Mouse (Mus musculus) lung, embryonic 15.5 days (tissue): ENCODE measurements around the gene Fnbp1. TPM values are rescaled to one million over a fixed set of nuclear protein-coding genes. Genes with fewer than 3 reads are reported as not detected.
A peak's percentile ranks its signal among the peaks of the same experiment; 100 is the strongest.

ENCODE experiments used
- ATAC-seq: fragments of 200-750 bp; cut with Nextera tagmentation; 2 replicates; pipeline ENCODE4 v1.8.0; 2017; ENCODE audit warnings: moderate number of reproducible peaks, borderline replicate concordance; ENCODE audit not compliant: low FRiP score, low TSS enrichment; ENCODE audit errors: extremely low read depth
- H3K27ac ChIP-seq: fragments of 300-500 bp; sonication (generic); 2 replicates; pipeline ENCODE4 v1.5.1; 2015; ENCODE audit warnings: moderate library complexity, mild to moderate bottlenecking, inconsistent platforms
- H3K27me3 ChIP-seq: fragments of 300-500 bp; sonication (generic); 2 replicates; pipeline ENCODE4 v1.6.1; 2015; ENCODE audit warnings: inconsistent platforms
- H3K36me3 ChIP-seq: fragments of 300-500 bp; sonication (generic); 2 replicates; pipeline ENCODE4 v1.6.1; 2015; ENCODE audit warnings: inconsistent platforms
- H3K4me1 ChIP-seq: fragments of 300-500 bp; sonication (generic); 2 replicates; pipeline ENCODE4 v1.6.1; 2015; ENCODE audit warnings: inconsistent platforms
- H3K4me2 ChIP-seq: fragments of 300-500 bp; sonication (generic); 2 replicates; pipeline ENCODE4 v1.6.1; 2015; ENCODE audit warnings: inconsistent platforms, mild to moderate bottlenecking, moderate library complexity
- H3K4me3 ChIP-seq: fragments of 300-500 bp; sonication (generic); 2 replicates; pipeline ENCODE4 v1.5.1; 2015; ENCODE audit warnings: mild to moderate bottlenecking, inconsistent platforms
- H3K9ac ChIP-seq: fragments of 300-500 bp; sonication (generic); 2 replicates; pipeline ENCODE4 v1.6.1; 2015; ENCODE audit warnings: inconsistent platforms
- H3K9me3 ChIP-seq: fragments of 300-500 bp; sonication (generic); 2 replicates; pipeline ENCODE4 v1.6.1; 2016; ENCODE audit warnings: inconsistent platforms
- WGBS: fragments of 180-500 bp; shearing (Covaris S2); methylation state at CpG from one replicate; pipeline ENCODE4 v1.1.7; 2015; 5-methylcytosine and 5-hydroxymethylcytosine counted together
- polyA plus RNA-seq: library from polyadenylated mRNA; unstranded; fragments of >200 nt; fragmentation: Nextera tagmentation; extraction: Ambion mirVana; gene quantifications from 2 replicates; pipeline ENCODE4 v1.2.1, GENCODE M21; 2015

Gene Fnbp1
- polyA plus RNA-seq, 1 experiment from 2014 or later: 17.7 TPM

DNA sequence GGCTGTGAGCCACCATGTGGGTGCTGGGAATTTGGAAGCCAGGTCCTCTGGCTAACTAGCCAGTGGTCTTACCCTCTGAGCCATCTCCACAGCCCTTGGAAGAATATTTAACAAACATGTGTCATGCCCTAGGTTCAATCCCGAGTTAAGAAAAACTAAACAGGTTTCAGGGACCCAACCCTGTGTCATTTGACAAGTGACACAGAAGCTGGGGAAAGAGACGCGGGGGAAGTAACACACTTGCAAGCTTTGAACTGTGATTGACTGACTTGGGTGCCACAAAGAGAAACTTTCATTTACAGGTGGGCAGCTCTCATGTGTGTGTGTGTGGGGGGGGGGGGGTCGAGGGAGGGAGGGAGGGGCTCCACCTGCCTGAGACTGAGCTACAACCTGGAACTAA is 7.8 kb downstream of the Fnbp1 start:
- WGBS: 55% methylated on average over 4 of the region's 4 CpGs
- peaks cover 34% of the 10 kb centered on the region for H3K4me1 ChIP-seq
- ATAC-seq: no peak

DNA sequence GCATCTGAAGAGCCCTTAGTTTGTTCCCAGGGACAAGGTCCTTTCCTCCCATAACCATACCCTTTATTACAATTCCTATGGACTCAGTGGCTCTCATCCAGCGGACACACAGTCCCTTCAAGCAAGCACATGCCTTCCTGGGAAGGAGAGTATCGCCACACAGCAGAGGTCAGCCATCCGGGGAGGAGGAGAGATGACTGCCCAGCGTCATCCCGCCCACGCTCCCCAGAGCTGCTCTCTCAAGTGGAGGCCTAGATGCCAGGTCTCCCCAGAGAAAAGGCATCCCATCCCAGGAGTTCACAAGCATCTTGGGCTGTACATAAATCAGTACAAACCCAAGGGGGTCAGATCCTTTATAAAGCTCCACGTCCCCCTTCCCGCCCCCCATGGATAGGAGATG is 9.1 kb downstream of the Fnbp1 start:
- WGBS: 57% methylated on average over 8 of the region's 8 CpGs
- Histone ChIP-seq H3K36me3 (no peaks in the 10 kb centered on the region), H3K4me2 (no peak overlapping the region), H3K9ac (no peak overlapping the region), H3K9me3 (no peaks in the 10 kb centered on the region), H3K27me3 (no peaks in the 10 kb centered on the region), H3K27ac (no peak overlapping the region), H3K4me1 (peaks cover 41% of the 10 kb centered on the region), H3K4me3 (no peak overlapping the region)
- peak; percentile 43; the same call in 1 of the 2 replicates for ATAC-seq

More for the DNA sequence above, 7.8 kb downstream of the Fnbp1 start:
- no peaks in the 10 kb centered on the region for H3K36me3 ChIP-seq
- H3K27me3 ChIP-seq: no peaks in the 10 kb centered on the region
- no peak overlapping the region for H3K9ac ChIP-seq
- no peaks in the 10 kb centered on the region for H3K9me3 ChIP-seq
- H3K4me2 ChIP-seq: no peak overlapping the region
- no peak overlapping the region for H3K27ac ChIP-seq
- no peak overlapping the region for H3K4me3 ChIP-seq

DNA sequence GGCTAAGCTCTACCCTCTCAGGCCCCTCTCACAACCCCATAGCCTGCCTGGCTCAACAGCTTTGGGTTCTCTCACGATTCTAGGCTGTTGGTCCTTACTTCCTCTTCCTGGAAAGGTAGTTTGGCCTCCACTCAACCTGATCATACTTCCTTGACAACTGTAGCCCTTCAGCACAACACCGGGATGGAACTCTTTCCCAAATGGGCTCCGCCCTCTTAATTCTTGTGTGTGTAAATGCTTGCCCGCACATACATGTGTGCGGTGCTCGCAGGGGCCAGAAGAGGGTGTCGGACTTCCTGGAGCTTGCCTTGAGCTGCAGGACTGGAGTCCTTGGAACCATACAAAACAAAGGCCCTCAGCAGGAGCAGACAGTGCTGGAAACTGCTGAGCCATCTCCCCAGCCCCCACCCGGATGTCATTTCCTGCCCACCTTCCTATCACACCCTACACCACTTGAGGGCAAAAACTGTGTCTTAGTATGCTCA is 11.0 kb downstream of the Fnbp1 start:
- H3K36me3 ChIP-seq: no peaks in the 10 kb centered on the region
- ATAC-seq: no peak
- 0 out of 2 replicates have a peak overlapping the region, but pooled peaks have one; percentile 39 for H3K27ac ChIP-seq
- 58% methylated on average over 8 of the region's 8 CpGs for WGBS
- H3K4me2 ChIP-seq: no peak overlapping the region
- no peak overlapping the region for H3K9ac ChIP-seq
- no peak overlapping the region for H3K4me3 ChIP-seq
- H3K4me1 ChIP-seq: peaks cover 52% of the 10 kb centered on the region
- H3K27me3 ChIP-seq: no peaks in the 10 kb centered on the region
- H3K9me3 ChIP-seq: no peaks in the 10 kb centered on the region

DNA sequence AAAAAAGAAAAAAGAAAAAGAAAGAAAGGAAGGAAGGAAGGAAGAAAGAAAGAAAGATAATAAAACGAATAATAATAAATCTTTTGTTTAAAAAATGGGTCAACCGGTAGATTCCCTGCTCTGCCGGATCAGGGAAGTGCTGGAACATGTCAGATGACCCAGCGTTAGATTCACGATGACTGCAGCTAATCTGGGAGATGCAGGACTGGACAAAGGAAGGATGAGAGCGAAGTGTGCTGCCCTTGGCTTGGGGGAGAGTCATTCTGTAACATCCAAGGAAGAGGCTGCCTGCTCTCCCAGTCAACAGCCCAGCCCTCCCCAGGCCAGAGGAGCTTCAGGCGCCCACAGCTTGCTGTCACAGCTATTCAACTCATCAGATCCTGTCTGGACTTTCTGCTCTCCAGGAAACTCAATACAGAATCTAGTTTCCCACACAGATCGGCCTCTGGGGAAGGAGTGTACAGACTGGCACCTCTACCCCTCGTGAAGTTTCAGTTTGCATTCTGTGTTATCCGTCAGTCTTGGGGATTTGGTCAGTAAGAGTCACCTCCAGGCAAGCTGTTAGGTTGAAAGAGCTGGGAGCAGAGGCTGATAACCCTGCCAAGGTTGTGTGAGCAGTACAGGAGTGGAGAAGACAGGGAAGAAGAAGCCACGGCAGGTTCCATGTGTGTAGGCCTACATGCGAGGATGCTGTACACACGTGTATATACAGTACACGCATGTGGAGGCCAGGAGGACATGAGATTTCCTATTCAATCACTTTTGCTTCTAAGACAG is 11.9 kb downstream of the Fnbp1 start:
- ATAC-seq: no peak
- 73% methylated on average over 14 of the region's 14 CpGs for WGBS
- Histone ChIP-seq H3K27me3 (no peaks in the 10 kb centered on the region), H3K9ac (no peak overlapping the region), H3K4me2 (no peak overlapping the region), H3K4me1 (peaks cover 55% of the 10 kb centered on the region), H3K36me3 (no peaks in the 10 kb centered on the region), H3K4me3 (no peak overlapping the region), H3K9me3 (no peaks in the 10 kb centered on the region), H3K27ac (0 out of 2 replicates have a peak overlapping the region, but pooled peaks have one; percentile 39)

DNA sequence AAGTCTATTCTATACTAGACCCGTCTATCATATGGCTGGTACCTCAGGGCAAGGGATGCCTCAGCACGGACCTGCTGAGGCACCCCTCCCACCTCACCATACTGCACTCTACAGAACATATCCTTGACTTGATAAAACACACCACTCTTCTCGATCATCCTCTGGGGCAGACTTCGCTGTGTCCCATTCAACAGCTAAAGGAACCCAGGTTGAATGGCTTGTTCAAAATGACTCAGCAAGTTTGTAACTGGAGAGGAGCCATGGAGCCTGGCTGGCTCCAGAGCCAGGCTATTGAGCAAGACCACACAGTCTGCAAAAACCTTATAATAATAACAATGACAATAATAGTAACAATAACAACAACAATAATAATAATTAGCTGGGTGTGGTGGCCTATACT is 13.9 kb downstream of the Fnbp1 start:
- no peak for ATAC-seq
- Histone ChIP-seq H3K4me3 (no peak overlapping the region), H3K4me2 (no peak overlapping the region), H3K27me3 (no peaks in the 10 kb centered on the region), H3K4me1 (peaks cover 69% of the 10 kb centered on the region), H3K36me3 (no peaks in the 10 kb centered on the region), H3K9ac (no peak overlapping the region), H3K27ac (no peak overlapping the region), H3K9me3 (no peaks in the 10 kb centered on the region)
- 56% methylated on average over 4 of the region's 4 CpGs for WGBS

DNA sequence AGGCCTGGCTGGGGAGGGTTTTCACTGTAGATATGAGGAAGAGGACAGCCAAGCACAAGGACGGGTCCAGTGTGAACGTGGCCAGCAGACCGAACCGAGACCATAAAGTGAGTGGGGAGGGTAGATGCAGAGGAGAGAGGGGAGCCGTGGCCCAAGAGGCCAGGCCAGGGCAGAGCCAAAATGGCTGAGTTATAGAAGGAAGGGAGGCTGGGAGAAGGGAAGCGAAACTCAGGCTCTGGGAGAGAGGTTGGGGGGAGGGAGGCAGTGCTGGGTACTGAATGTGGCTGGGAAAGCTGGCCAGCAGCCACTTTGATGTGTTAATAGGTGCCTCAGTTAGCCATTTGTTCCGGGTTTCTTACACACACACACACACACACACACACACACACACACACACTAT is 14.6 kb downstream of the Fnbp1 start:
- no peaks in the 10 kb centered on the region for H3K9me3 ChIP-seq
- no peak for ATAC-seq
- H3K9ac ChIP-seq: no peak overlapping the region
- peaks cover 62% of the 10 kb centered on the region for H3K4me1 ChIP-seq
- H3K27ac ChIP-seq: peak overlapping the region; percentile 31; the same call in 1 of the 2 replicates
- WGBS: 65% methylated on average over 7 of the region's 7 CpGs
- no peak overlapping the region for H3K4me2 ChIP-seq
- no peak overlapping the region for H3K4me3 ChIP-seq
- no peaks in the 10 kb centered on the region for H3K36me3 ChIP-seq
- H3K27me3 ChIP-seq: no peaks in the 10 kb centered on the region

DNA sequence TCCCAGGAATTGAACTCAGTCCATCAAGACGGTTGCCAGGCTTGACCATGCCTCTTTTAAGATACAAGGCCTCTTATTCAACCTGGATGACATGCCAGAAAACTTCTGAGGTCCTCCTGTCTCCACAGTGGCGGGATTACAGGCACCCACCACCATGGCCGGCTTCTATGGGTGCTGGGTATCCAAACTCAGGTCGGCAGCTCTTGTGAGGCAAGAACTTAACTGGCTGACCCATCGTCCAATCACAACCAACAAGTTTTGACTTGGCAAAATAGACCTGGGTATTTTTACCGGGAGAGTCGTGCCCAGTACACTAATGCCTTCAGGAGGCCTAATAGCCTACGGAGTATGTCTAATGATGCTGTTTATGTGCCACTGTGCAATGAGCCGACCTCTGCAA is 15.8 kb downstream of the Fnbp1 start:
- WGBS: 92% methylated on average over 9 of the region's 9 CpGs
- Histone ChIP-seq H3K9ac (no peak overlapping the region), H3K9me3 (no peaks in the 10 kb centered on the region), H3K27ac (no peak overlapping the region; the same call in 1 of the 2 replicates), H3K27me3 (no peaks in the 10 kb centered on the region), H3K4me1 (peaks cover 52% of the 10 kb centered on the region), H3K36me3 (no peaks in the 10 kb centered on the region), H3K4me3 (no peak overlapping the region), H3K4me2 (no peak overlapping the region)
- no peak for ATAC-seq

DNA sequence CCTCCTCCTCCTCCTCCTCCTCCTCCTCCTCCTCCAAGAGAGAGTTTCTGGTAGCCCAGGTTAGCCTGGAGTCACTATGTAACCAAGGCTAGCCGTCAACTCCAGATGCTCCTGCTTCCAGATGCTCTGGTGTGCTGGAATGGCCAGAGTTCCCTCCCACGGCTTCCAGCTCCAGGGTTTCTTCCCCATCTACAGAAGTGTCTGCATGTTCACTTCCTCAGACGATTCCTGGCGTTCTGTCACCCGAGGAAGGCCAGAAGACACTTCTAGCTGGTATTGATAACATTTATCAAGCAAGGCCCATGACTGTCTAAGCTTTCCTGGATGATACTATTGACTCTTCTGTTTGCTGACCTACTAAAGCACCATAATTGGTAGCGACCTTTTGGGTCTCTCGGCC is 16.7 kb downstream of the Fnbp1 start:
- no peak overlapping the region for H3K4me3 ChIP-seq
- no peak for ATAC-seq
- WGBS: 63% methylated on average over 7 of the region's 7 CpGs

DNA sequence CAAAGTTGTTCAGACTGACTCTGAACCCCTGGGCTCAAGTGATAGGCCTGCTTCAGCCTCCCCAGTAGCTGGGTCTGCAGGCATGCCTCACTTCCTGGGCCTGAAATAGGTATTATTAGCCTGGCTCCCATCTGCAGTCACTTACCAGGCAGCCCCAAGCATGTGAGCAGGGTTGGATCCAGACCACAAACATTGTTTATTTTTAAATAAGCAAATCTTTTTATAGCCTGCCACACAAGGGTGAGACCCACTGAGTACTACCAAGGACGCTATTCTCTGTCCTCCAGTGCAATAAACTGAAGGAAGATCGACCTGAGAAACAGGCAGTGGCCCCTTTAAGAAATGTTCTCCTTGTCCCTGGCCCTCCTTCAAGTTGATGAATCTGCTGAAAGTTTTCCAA is 17.1 kb downstream of the Fnbp1 start:
- peak overlapping the region; percentile 42 for H3K27ac ChIP-seq
- ATAC-seq: peak; percentile 55; the same call in 1 of the 2 replicates
- H3K27me3 ChIP-seq: no peaks in the 10 kb centered on the region
- H3K4me1 ChIP-seq: peaks cover 47% of the 10 kb centered on the region
- H3K4me2 ChIP-seq: no peak overlapping the region
- no peaks in the 10 kb centered on the region for H3K9me3 ChIP-seq
- WGBS: 30% methylated on average over 2 of the region's 2 CpGs
- H3K9ac ChIP-seq: no peak overlapping the region
- H3K4me3 ChIP-seq: no peak overlapping the region
- no peaks in the 10 kb centered on the region for H3K36me3 ChIP-seq

More for the DNA sequence above, 16.7 kb downstream of the Fnbp1 start:
- no peak overlapping the region for H3K4me2 ChIP-seq
- H3K9me3 ChIP-seq: no peaks in the 10 kb centered on the region
- peak overlapping the region; percentile 42; the same call in 1 of the 2 replicates for H3K27ac ChIP-seq
- H3K27me3 ChIP-seq: no peaks in the 10 kb centered on the region
- H3K9ac ChIP-seq: no peak overlapping the region
- no peaks in the 10 kb centered on the region for H3K36me3 ChIP-seq
- peaks cover 43% of the 10 kb centered on the region for H3K4me1 ChIP-seq

DNA sequence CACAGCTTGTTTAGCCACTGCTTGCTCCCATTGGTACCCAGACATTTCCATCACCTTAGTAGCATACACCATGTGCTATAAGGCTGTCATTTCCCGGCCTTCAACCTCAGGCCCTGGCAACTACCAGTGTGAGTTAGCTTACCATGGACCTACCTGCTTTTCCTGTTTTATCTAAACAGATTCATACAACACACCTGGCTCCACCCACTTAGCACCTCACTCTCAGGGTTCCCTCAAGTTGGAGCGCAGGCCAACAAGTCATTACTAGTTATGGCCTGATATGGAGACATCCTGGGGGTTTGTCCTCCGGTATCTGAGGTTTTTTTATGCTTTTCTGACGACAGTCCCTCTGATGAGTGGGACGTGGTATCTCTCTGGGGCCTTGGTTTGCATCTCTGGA is 18.3 kb downstream of the Fnbp1 start:
- no peaks in the 10 kb centered on the region for H3K36me3 ChIP-seq
- H3K4me1 ChIP-seq: peaks cover 48% of the 10 kb centered on the region
- no peak overlapping the region for H3K4me3 ChIP-seq
- H3K9ac ChIP-seq: no peak overlapping the region
- WGBS: 82% methylated on average over 5 of the region's 5 CpGs
- H3K27ac ChIP-seq: no peak overlapping the region
- H3K4me2 ChIP-seq: no peak overlapping the region
- no peak for ATAC-seq
- no peaks in the 10 kb centered on the region for H3K9me3 ChIP-seq
- no peaks in the 10 kb centered on the region for H3K27me3 ChIP-seq

DNA sequence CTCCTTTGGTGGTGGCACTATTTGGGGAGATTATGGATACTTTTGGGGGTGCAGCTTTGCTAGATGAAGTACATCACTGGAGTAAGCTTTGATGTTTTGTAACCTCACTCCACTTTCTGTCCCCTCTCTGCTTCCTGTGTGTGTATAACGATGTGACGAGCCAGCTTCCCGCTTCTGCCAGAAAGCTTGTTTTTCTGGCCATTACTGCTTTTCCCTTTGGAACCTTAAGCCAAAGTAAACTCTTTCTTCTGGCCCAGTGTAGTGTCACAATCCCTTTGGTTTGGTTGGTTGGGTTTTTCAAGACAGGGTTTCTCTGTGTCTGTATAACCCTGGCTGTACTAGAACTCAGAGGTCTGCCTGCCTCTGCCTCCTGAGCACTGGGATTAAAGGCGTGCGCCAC is 19.0 kb downstream of the Fnbp1 start:
- no peaks in the 10 kb centered on the region for H3K9me3 ChIP-seq
- no peak overlapping the region for H3K9ac ChIP-seq
- no peaks in the 10 kb centered on the region for H3K27me3 ChIP-seq
- 80% methylated on average over 5 of the region's 5 CpGs for WGBS
- no peak overlapping the region for H3K4me2 ChIP-seq
- H3K36me3 ChIP-seq: no peaks in the 10 kb centered on the region
- H3K4me1 ChIP-seq: peaks cover 42% of the 10 kb centered on the region
- no peak overlapping the region for H3K4me3 ChIP-seq
- no peak for ATAC-seq
- H3K27ac ChIP-seq: no peak overlapping the region

DNA sequence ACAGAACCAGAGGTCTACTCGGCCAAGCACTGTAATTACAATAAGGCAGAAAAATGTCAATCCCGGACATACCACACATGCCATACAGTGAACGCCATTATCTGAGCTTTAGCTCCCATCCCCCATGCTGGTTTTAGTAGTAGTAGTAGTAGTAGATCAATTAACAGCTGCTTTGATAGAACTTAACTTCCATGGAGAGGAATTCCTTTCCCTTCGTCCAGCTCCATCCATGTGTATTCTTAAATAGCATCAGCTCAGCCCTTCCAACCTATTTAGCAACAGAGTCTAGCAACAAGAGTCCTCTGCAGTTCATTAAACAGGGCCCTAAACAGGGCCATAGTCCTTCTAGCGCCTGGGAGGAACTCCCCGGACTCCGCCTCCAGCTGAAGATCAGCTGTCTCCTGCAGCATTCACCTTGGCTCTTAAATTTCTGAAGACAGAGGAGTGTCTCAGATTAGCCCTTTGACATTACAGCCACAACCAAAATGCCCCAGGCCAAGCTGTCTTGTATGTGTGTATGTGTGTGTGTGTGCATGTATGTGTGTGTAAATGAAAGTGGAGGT is 20.6 kb downstream of the Fnbp1 start:
- Histone ChIP-seq H3K36me3 (no peaks in the 10 kb centered on the region), H3K9me3 (no peaks in the 10 kb centered on the region), H3K4me3 (no peak overlapping the region), H3K27me3 (no peaks in the 10 kb centered on the region), H3K4me2 (no peak overlapping the region), H3K4me1 (peaks cover 29% of the 10 kb centered on the region), H3K27ac (no peak overlapping the region), H3K9ac (no peak overlapping the region)
- WGBS: 69% methylated on average over 7 of the region's 7 CpGs
- no peak for ATAC-seq
